Mouse (Mus musculus) midbrain, embryonic 14.5 days (tissue): ENCODE results near the gene Slc5a3. TPM values are rescaled to one million over a fixed set of nuclear protein-coding genes. Genes with fewer than 3 reads are reported as not detected.

Experiments
- ATAC-seq: fragments of 200-750 bp; cut with Nextera tagmentation; 2 replicates; pipeline ENCODE4 v1.8.0; 2017; ENCODE audit warnings: moderate number of reproducible peaks, moderate library complexity; ENCODE audit not compliant: low FRiP score, low TSS enrichment
- DNase-seq: peaks from one replicate; pipeline ENCODE4 v3.0.0-alpha.2; 2015
- H3K27ac ChIP-seq: fragments of 300-500 bp; sonication (generic); replicated peaks from 2 replicates; pipeline ENCODE4 v1.5.1; 2014; ENCODE audit warnings: mild to moderate bottlenecking, low read depth, low read length, moderate library complexity
- H3K27me3 ChIP-seq: fragments of 300-500 bp; sonication (generic); 2 replicates; pipeline ENCODE4 v1.6.1; 2014; ENCODE audit warnings: low read length, control low read depth, mixed read lengths; ENCODE audit not compliant: control insufficient read depth, insufficient read depth
- H3K36me3 ChIP-seq: fragments of 300-500 bp; sonication (generic); 2 replicates; pipeline ENCODE4 v1.6.1; 2014; ENCODE audit warnings: low read length, control low read depth; ENCODE audit not compliant: control insufficient read depth, insufficient read depth
- H3K4me1 ChIP-seq: fragments of 300-500 bp; sonication (generic); 2 replicates; pipeline ENCODE4 v1.6.1; 2014; ENCODE audit warnings: mild to moderate bottlenecking, antibody characterized with exemption, low read length, control low read depth; ENCODE audit not compliant: control insufficient read depth, insufficient read depth
- H3K4me2 ChIP-seq: fragments of 300-500 bp; sonication (generic); 2 replicates; pipeline ENCODE4 v1.6.1; 2014; ENCODE audit warnings: mild to moderate bottlenecking, low read length, moderate library complexity
- H3K4me3 ChIP-seq: fragments of 300-500 bp; sonication (generic); replicated peaks from 2 replicates; pipeline ENCODE4 v1.5.1; 2014; ENCODE audit warnings: low read depth, low read length
- H3K9ac ChIP-seq: fragments of 300-500 bp; sonication (generic); replicated peaks from 2 replicates; pipeline ENCODE4 v1.6.1; 2014; ENCODE audit warnings: mild to moderate bottlenecking, low read length, moderate library complexity
- H3K9me3 ChIP-seq: fragments of 300-500 bp; sonication (generic); 2 replicates; pipeline ENCODE4 v1.6.1; 2016; ENCODE audit warnings: low read length, control low read depth, mixed read lengths; ENCODE audit not compliant: control insufficient read depth
- WGBS: fragments of 180-500 bp; shearing (Covaris S2); extraction: QIAGEN DNeasy Blood & Tissue Kit; methylation state at CpG from one replicate; pipeline ENCODE4 v1.1.7; 2014; 5-methylcytosine and 5-hydroxymethylcytosine counted together
- polyA plus RNA-seq: library from polyadenylated mRNA; unstranded; fragments of >200 nt; fragmentation: Nextera tagmentation; extraction: Ambion mirVana; gene quantifications from 2 replicates; pipeline ENCODE4 v1.2.1, GENCODE M21; 2014

Slc5a3 gene
- polyA plus RNA-seq, 1 experiment from 2014 or later = 30.6 TPM

- no peak overlapping the region for H3K4me2 ChIP-seq
- no peaks in the 10 kb centered on the region for H3K36me3 ChIP-seq
- H3K4me3 ChIP-seq = no peak overlapping the region
- DNase-seq (no peak), ATAC-seq (no peak)
- no peaks in the 10 kb centered on the region for H3K27me3 ChIP-seq
- no peaks in the 10 kb centered on the region for H3K4me1 ChIP-seq
- H3K27ac ChIP-seq = no peak overlapping the region
- 73% methylated on average over 5 of the region's 5 CpGs for WGBS
- no peaks in the 10 kb centered on the region for H3K9me3 ChIP-seq
- H3K9ac ChIP-seq = no peak overlapping the region
Measured at GRCm38 (mm10) chr16:92034676-92035075, 23.4 kb upstream of the Slc5a3 start.

- Histone ChIP-seq H3K4me2 (no peak overlapping the region), H3K9ac (no peak overlapping the region), H3K4me3 (no peak overlapping the region), H3K4me1 (no peaks in the 10 kb centered on the region), H3K27me3 (no peaks in the 10 kb centered on the region), H3K9me3 (no peaks in the 10 kb centered on the region), H3K36me3 (no peaks in the 10 kb centered on the region), H3K27ac (no peak overlapping the region)
- 43% methylated on average over 8 of the region's 8 CpGs for WGBS
- ATAC-seq (no peak), DNase-seq (no peak)
Measured at GRCm38 (mm10) chr16:92036701-92037100, 21.4 kb upstream of the Slc5a3 start.

- no peak for DNase-seq
- Histone ChIP-seq H3K27ac (no peak overlapping the region), H3K36me3 (no peaks in the 10 kb centered on the region), H3K4me3 (no peak overlapping the region), H3K27me3 (no peaks in the 10 kb centered on the region), H3K9me3 (no peaks in the 10 kb centered on the region), H3K4me1 (no peaks in the 10 kb centered on the region), H3K4me2 (no peak overlapping the region), H3K9ac (no peak overlapping the region)
- no peak for ATAC-seq
- WGBS = 87% methylated on average over 21 of the region's 21 CpGs
Measured at GRCm38 (mm10) chr16:92037891-92038607, 20.1 kb upstream of the Slc5a3 start.

DNA sequence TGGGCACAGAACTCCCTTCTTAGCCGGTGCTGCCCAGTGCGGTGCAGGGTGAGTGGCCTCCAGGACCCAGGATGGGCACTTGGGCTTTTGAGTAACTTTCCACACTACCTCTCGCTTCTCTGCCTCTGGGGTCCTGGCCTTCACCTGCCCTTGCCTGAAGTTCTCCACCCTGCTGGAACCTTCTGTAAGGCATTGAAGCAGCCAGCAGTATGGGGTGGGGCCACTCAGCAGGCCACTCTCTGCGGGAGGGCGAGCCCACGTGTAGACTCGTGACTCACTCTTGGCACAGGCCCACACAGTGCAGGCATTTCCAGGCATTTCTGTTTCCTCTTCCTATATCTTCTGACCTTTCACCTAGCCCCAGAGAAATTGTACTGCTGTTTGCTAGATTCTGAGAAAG, 18.7 kb upstream of the Slc5a3 start:
- Histone ChIP-seq H3K4me1 (no peaks in the 10 kb centered on the region), H3K9ac (no peak overlapping the region), H3K27ac (no peak overlapping the region), H3K4me3 (no peak overlapping the region), H3K9me3 (no peaks in the 10 kb centered on the region), H3K36me3 (no peaks in the 10 kb centered on the region), H3K27me3 (no peaks in the 10 kb centered on the region), H3K4me2 (no peak overlapping the region)
- ATAC-seq (no peak), DNase-seq (no peak)
- WGBS = 90% methylated on average over 7 of the region's 7 CpGs

- H3K36me3 ChIP-seq = no peaks in the 10 kb centered on the region
- no peaks in the 10 kb centered on the region for H3K9me3 ChIP-seq
- WGBS = 96% methylated on average over 11 of the region's 11 CpGs
- H3K27ac ChIP-seq = no peak overlapping the region
- ATAC-seq = no peak
- no peak overlapping the region for H3K4me3 ChIP-seq
- DNase-seq = no peak
- no peaks in the 10 kb centered on the region for H3K27me3 ChIP-seq
- no peak overlapping the region for H3K9ac ChIP-seq
- H3K4me1 ChIP-seq = no peaks in the 10 kb centered on the region
- H3K4me2 ChIP-seq = no peak overlapping the region
Measured at GRCm38 (mm10) chr16:92039966-92040365, 18.2 kb upstream of the Slc5a3 start.

DNA sequence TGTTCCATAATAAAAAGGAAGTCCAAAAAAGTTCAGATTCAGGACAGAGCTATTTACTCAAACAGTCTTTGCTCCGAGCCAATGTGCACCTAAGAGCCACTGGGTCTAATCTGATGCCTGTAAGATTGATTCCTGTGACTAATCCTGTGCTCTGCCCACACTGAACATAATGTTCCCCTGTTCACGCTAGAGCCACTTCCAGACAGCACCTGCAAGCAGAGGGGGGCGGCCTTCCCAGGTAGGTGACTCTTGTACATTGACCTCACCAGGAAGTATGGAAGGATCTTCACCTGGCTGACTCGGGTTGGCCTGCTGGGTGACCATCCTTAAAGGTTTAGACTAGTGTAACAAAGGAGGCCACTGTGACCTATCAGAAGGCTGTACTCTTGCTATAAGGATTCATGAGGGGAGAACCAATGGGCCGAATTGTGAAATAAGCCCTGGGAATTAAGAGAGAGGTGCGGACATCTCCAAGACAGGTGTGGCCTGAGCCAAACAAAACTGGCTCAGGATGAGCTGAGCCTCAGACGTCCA, 6.3 kb upstream of the Slc5a3 start:
- Histone ChIP-seq H3K9me3 (0 out of 2 replicates have a peak, but pooled peaks cover 4% of the 10 kb centered on the region), H3K4me2 (no peak overlapping the region), H3K4me3 (no peak overlapping the region), H3K9ac (no peak overlapping the region), H3K36me3 (no peaks in the 10 kb centered on the region), H3K27ac (no peak overlapping the region), H3K27me3 (no peaks in the 10 kb centered on the region), H3K4me1 (no peaks in the 10 kb centered on the region)
- ATAC-seq (no peak), DNase-seq (no peak)
- WGBS = 80% methylated on average over 7 of the region's 7 CpGs

DNA sequence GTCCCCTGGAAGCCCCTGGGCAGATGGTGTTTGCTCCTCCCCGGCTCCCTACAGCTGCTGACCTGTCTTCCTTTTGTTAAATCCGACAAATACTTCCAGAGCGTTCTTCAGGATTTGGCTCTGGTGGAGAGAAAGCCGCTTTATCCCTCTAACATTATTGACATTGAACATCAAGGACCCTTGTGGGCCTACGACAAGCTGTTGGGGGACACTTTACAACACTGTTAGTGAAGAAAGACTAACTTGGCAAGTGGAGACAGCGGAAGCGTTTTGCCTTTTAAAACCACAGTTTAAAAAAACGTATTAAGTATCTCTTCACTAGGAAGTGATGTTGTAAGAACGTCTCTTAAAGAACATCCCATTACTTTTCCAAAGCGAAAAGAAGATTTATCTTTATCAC, 5.6 kb upstream of the Slc5a3 start:
- Histone ChIP-seq H3K4me1 (no peaks in the 10 kb centered on the region), H3K9me3 (0 out of 2 replicates have a peak, but pooled peaks cover 4% of the 10 kb centered on the region), H3K36me3 (no peaks in the 10 kb centered on the region), H3K27ac (no peak overlapping the region), H3K4me2 (no peak overlapping the region), H3K27me3 (no peaks in the 10 kb centered on the region), H3K4me3 (no peak overlapping the region), H3K9ac (no peak overlapping the region)
- no peak for ATAC-seq
- DNase-seq = no peak
- WGBS = 70% methylated on average over 10 of the region's 10 CpGs

GRCm38 (mm10) chr16:92056711-92057110, 1.4 kb upstream of the Slc5a3 start:
- Histone ChIP-seq H3K4me1 (peaks cover 21% of the 10 kb centered on the region), H3K9ac (no peak overlapping the region), H3K4me2 (no peak overlapping the region), H3K36me3 (peaks cover 6% of the 10 kb centered on the region), H3K4me3 (no peak overlapping the region), H3K27me3 (no peaks in the 10 kb centered on the region), H3K9me3 (0 out of 2 replicates have a peak, but pooled peaks cover 4% of the 10 kb centered on the region), H3K27ac (no peak overlapping the region)
- DNase-seq (no peak), ATAC-seq (no peak)
- WGBS = 61% methylated on average over 2 of the region's 2 CpGs

- DNase-seq (no peak), ATAC-seq (peak; percentile 41; the same call in 1 of the 2 replicates)
- Histone ChIP-seq H3K9ac (peak overlapping the region; percentile 78), H3K4me1 (peaks cover 21% of the 10 kb centered on the region), H3K27me3 (no peaks in the 10 kb centered on the region), H3K4me3 (peak overlapping the region; percentile 88), H3K4me2 (peak overlapping the region; percentile 84), H3K27ac (peak overlapping the region; percentile 85), H3K36me3 (peaks cover 7% of the 10 kb centered on the region), H3K9me3 (0 out of 2 replicates have a peak, but pooled peaks cover 4% of the 10 kb centered on the region)
- WGBS = 7% methylated on average over 11 of the region's 11 CpGs
Measured at GRCm38 (mm10) chr16:92057456-92057851, 668 bp upstream of the Slc5a3 start.
